Mouse (Mus musculus): ENCODE measurements around the gene 3110082I17Rik.
"Not testable (repeated sequence)": the region's sequence is repeated elsewhere in the genome, so short reads cannot be mapped to it uniquely, and the experiment has no call there.

3110082I17Rik gene

DNA sequence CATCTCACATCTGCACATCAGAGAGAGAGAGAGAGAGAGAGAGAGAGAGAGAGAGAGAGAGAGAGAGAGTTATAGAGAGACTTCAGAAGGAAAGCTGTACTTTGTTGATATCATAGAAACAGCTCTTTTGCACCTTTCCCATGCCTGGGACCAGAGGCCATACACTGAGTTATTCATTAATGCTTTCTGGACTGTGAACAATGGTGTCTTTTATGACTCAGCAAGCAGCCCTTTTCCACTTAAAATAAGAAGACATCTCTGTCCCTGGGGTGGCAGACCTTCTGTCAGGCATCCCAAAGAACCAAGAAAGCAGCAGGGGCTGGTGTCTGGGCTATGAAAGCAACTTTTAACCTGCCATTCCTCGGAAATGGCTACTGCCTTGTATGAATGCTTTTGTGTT, 113.1 kb downstream of the 3110082I17Rik start:
- no peak for DNase-seq

DNA sequence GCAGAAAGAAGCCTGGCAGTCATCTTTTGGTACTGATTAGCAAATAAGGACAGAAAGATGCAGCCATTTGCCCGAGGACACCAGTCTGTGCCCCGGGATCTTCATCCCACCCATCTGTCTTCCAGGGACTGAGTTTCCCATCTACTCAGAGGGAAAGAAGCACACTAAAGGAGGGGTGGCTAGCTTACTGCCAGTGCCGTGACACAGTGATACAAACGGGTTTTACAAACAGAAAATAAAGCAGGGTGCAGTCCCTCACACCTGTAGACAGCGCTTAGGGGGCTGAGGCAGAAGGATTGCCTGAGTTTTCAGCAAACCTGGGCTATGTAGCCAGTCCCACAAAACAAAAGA, 115.0 kb downstream of the 3110082I17Rik start:
- no peak for DNase-seq

DNA sequence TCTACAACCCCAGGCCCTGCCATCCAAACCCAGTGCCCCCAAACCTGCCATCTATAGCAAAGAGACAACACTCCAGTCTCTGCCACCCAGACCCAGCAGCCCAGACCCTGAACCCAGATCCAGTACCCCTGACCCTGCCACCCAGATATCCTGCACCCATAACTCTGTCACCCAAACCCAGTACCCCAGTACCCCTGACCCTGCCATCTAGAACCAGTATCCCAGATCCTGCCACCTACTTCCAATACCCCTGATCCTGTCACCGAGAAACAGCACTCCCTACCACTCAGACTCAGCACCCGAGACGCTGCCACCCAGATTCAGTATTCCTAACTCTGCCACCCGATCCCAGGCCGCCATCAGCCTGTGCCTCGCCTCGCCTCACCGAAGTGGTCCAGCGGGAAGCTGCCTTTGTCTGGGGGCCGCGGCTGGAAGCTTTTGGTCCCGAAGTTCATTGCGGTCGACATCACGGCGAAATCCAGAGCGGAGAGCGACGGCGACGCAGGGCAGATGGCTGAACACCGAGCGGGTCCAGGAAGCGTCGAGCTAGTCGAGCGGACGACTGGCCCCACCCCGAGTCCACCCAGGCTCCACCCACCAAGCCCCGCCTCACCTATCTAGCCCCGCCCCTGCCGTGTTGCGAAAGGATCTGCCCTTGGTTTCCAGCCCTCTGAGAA, 115.5 kb downstream of the 3110082I17Rik start:
- DNase-seq = peak; percentile 91

DNA sequence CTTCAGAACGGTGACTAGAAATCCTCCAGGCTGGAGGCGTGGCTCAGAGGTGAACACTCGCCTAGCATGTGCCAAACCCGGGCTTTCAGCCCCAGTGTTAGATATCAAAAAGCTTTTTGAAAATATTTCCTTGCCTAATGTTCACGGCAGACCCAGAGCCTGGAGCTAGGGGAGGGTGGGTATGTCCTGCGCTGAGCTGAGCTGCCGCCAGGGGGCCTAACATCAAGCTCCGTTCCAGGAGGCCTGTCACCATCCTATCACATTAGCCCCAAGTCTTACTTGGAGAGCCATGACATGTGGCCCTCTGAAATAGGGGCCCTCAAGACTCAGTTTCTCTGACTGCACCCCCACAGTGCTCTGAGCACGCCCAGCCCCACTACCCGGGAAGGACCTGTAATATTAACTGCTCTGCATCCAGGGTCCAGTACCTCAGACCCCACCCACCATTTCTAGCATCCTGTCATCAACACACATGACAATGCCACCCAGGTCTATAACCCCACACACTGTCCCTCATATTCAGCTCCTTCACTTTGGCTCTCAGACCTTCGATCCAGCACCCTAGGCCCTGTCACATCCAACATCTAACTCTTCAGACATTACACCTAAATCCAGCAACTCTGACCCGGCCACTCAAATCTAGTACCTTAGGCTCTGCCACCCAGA, 116.2 kb downstream of the 3110082I17Rik start:
- DNase-seq = peak; percentile 70

DNA sequence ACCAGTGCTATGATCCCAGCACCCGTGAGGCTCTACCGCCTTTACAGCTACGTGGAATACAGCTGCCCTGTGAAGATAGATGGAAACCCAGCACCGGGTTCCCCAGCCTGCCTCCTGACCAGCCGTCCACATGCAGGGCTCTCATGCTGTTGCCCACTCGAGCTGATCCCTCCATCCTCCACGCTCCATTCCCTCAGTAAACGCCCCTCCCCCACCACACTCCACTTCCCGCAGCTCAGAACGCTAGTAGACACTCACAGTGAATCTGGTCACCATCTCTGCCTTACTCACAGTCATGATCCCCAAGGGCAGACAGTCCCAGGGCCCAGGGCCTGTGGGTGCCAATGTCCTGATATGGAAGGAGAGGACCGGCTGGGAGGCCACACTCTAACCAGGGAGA, 121.4 kb downstream of the 3110082I17Rik start:
- no peak for DNase-seq

DNA sequence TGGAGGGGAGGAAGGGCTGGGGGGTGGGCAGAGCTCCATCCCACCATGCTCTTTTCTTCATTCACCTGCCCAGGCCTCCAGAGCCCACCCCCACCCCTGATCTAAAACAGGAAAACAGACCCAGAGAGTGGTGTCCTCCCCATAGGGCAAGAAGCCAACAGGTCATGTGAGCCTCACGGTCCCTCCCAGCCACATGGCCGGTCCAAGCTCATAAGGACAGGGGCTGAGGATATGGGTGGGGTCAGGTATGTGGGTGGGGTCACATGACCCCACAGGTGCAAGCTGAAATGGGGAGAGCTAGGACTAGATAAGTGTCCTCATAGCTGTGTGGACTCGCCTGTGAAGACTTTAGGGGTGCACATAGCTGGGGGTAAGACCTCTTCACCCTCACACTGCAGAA, 121.9 kb downstream of the 3110082I17Rik start:
- no peak for DNase-seq

DNA sequence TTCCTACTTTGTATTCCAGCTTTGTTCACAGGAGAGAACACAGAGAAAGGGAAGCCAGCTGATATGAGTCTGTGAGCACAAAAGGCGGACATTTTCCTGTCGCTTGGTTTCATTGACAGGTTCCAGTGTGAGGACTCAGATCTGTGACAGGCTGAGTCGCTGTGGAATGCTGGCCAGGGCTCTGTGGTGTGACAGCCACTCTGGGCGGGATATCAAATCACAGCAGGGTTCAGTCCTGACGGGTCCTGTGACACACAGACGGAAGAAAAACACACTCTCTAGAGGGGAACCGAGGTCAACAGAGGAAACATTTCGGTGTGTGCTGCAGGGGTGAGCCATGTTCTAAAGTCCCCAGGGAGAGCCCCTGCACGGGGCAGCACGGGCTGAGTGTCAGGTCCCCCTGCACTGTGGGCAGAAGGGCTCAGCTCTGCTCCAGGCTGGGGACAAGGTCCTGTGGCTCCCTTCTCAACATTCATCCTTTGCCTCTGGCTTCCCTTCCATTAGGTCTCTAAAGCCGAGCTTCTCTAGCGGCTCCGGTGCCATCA, 122.4 kb downstream of the 3110082I17Rik start:
- peak; percentile 86 for DNase-seq

DNA sequence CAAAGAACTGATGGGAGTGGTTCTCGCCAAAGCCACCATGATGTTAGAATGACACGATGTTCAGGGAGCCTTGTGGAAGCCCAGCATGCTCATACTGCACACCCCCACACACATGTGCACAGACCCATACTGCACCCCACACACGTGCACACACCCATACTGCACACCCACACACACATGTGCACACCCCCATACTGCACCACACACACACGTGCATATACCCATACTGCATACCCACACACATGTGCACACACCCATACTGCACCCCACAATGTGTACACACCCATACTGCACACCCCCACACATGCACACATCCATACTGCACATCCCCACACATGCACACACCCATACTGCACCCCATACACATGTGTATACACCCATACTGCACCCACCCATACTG, 124.7 kb downstream of the 3110082I17Rik start:
- DNase-seq = no peak

DNA sequence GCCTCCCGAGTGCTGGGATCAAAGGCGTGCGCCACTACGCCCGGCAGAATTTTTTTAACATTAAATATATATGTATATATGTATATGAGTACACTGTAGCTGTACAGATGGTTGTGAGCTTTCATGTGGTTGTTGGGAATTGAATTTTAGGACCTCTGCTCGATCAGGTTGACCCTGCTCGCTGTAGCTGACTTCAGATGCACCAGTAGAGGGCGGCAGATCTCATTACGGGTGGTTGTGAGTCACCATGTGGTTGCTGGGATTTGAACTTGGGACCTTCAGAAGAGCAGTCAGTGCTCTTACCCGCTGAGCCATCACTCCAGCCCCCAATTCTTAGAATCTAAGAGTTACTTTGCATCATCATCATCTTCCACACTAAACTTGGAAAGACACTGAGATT, 125.9 kb downstream of the 3110082I17Rik start:
- DNase-seq = not testable (repeated sequence)

DNA sequence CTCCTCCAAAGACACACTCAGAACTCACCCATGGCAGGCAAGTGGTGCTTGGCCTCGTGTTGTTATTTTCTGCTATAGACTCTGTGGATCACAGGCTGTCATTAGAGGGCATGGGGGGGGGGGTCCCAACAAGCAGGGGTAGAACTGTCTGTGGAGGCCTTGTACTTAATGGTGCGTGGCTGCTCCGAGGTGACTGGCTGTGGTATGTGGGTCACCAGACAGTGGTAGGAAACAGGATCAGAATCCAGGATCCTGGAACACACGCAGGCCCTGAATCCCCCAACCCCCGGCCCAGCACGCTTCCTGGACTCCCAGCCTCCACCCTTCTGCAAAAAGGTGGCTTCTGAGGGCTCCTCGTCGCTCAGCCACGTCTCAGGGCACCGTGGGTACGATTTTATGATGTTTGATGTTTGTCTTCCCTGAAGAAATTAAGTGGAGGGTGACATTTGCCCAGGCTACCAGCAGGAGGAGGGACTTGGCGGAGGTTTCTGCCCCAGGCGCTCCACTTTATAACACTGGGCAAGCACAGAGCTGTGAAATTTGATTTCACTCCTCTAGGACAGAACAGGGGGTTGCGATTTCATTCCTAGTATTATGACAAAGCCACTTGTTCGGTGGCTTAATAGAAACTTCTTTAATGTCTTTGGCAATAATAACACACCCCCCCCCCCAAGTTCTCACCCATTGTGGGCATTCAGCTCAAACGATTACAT, 126.9 kb downstream of the 3110082I17Rik start:
- no peak for DNase-seq

DNA sequence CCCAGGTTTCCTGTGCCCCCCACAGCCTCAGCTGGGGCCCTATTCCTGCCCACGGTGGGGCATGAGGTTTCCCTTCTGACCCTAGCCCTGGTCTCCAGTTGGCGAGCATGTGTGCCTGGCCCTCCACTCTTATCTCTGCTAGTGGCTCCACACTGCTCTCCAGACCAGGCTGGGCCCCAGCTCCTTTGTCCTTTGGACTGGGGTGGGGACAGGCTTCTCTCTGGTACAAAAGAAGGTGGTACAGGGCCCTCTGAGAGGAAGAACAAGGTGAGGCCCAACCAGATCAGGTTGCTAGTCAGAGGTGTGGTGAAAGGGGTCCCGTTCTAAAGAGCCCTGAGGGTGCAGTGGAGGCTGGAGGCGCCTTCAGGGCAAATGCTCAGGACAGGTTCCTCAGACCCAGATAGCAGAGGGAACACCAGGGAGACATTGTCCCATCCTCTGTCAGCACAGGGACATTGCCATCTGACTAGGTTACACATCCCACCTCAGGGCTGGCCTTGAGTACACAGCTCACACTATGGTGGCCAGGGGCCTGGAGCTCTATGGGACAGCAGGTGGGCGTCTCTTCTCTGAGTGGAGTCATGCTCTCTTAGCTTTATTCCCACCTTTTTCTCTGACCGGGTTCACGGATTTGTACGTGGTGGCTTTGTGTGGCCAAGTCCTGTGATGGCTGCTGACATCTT, 127.6 kb downstream of the 3110082I17Rik start:
- no peak for DNase-seq

DNA sequence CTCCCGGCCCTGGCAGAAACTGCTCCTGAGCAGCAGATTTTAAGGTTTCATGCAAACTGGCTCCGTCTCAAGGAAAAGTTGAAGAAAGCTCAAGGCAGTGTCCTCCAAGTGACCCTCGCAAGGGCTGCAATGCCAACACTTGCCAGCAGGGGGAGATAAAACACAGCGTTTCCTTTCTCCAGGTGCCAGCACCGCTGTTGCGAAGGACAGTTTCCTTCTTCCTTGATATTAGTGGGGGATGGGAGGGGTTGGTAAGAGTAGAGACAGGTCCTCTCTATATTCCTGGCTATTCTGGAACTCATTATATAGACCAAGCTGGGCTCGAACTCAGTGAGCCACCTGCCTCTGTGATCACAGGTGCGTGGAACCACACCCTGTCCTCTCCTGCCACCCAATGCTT, 128.6 kb downstream of the 3110082I17Rik start:
- DNase-seq = peak; percentile 86

DNA sequence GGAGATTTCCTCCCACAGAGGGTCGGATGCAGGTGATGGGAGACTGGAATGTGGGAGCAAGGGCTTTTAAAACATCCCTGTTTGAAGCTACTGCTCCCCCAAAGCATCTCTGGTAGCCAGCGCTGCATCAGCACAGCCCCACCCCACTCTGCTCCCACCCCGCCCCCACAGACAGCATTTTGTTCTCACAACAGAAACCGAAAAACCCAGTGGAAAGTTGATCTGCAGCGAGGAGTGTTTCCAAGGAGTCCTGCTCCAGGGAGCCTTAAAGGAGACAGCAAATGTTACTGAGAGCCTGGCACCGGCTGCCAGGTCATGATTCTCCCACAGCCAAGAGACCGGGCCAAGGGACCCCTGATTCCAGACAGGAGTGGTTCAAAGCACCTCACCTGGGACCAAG, 129.6 kb downstream of the 3110082I17Rik start:
- DNase-seq = no peak

DNA sequence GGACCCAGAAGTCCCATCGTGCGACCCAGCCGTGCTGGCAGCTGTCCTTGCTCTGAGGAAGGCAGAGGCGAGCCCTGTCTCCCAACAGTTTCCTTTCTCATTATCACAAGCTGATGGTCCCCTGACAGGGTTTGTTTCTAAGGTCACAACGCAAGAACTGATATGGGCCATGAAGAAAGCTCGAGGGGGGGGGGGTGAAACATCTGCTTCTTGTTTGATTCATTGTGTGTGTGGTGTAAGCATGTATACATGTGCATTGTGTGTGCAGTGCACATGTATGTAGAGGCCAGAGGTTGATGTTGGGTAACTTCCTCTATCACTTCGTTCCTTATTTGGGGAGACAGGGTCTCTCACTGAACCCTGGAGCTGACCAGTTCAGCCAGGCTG, 132.7 kb downstream of the 3110082I17Rik start:
- no peak for DNase-seq

DNA sequence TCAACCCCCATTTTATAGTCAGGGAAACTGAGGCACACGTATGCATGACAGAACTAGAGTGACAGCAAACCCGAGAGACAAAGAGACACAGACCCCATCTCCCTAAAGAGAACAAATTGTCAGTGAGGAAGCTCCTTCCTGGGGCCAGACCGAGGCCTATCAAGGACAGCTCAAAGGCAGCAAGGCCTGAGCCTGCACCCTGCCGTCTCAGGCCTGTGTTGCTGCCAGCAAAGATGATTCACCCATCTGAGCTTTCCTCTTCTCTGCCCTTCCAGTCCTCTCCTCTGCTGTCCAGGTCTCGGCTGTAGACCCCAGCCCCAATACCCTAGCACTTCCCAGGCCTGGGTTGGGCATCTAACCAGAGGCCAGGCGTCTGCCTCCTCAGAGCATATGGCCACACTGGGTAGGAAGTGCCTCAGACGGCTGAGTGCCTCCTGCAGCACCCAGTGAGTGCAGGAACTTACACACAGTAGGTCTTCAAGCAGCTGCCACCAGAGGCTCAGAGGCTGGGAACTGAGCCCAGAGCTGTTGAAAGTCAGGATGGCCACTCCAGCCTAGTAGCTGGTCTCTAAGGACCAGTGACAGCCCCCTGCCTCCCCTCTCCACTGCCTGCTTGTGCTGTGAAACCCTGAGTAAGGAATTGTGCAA, 133.2 kb downstream of the 3110082I17Rik start:
- DNase-seq = no peak

DNA sequence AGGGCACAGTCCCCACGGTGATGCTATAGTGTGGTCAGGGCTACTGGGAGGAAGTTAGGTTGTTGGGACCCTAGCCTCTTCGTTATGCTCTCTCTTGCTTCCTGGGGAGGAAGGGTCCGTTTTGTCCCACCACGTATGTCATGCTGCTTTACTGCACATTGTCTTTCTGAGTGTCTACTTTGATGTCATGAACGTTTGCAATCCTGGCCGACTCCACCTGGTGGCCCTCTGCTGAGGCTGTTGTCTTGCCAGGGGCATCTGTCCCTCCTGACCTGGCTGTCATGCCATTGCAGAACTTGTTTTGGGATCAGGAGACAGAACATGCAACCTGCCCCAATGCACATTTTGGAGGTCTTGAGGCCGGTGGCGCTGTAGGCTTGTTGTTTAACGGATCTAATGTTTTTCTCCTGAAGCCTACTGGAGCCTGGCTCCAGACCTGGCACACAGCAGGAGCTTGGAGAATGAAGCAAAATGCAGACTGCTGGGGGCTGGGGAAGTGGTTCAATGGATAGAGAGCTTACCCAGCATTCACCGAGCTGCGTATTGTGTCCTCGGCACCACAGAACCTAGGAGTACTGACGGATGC, 134.1 kb downstream of the 3110082I17Rik start:
- no peak for DNase-seq

DNA sequence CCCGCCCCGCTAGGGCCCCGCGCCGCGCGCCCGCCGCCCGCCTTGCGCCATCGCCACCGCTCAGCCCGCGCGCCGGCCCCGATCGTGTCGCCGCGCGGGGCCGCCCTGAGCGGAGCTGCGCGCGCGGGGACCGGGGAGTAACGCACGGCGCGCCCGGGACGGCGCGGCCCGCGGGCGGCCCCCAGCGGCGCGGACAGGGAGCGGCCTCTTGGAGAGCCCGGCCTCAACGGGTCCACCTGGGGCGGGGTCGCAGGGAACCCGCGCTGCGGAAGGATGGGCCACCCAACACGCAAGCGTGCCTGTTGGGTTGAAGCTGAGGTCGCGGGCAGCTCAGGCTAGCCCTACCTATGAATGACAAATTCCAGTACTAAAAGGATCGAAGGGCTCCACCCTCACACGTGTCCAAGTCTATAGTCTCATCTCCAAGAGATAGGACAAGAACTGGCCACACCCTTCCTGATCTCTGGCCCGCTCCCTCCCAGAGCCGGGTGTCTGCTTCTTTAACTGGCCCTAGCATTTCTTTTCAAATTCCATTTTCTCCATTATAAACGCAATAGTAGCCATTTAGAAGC, 134.8 kb downstream of the 3110082I17Rik start, which contains the start of gene Adap1:
TSS of gene Adap1 (minus strand) at position 228 of the 572 bp plus-strand sequence.
- peak; percentile 73 for DNase-seq

DNA sequence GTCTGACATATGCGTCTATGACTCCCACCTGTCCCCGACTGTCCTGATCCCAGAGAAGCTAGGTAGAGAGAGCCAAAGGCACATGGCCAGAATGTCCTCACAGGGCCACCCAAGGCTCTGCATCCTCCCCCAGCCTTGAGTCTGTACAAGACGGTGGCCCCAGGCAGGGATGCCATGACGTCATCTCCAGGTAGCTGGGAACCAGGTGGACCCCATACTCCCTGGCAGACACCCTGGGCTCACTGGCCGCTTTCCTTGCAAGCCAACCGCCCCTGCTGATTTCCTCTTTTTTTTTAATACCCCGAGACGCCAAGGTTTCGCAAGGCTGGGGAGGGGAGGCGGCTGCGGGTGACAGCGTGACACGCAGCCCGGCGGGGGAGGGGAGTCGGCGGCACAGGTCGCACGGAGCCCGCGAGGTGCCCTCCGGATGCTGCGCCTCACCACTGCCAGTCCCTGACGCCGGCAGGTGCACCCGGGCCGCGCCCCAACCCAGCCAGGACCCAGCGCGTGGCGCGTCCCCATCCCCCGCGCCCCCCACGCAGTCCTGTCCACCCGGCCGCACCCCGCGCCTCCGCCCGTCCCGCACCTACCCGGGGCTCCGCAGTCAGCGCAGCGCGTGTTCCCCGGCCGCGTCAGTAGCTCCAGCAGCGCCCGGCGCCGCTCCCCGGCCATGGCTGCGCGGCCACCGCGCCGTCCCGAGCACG, 135.5 kb downstream of the 3110082I17Rik start:
- peak; percentile 78 for DNase-seq

DNA sequence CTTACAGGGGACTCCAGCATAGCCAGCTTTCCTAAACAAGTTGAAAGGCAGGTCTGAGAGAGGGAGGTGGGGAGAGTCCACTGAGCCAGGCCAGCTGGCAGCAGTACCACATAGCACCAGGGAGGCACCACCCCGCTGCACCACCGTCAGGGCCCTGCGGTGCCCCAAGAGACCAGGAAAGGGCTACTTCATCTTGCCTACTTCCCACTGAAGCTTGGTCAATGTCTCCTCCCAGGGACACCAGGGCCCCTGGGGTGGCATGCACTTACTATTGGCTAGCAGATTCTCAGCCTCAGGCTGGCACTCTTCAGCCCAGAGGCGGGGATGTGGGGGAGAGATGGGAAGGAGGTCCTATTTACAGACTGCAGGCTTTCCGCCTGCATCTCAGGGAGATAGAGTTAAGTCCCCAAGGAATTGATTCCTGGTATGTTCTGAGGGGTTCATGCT, 136.3 kb downstream of the 3110082I17Rik start:
- DNase-seq = peak; percentile 58

DNA sequence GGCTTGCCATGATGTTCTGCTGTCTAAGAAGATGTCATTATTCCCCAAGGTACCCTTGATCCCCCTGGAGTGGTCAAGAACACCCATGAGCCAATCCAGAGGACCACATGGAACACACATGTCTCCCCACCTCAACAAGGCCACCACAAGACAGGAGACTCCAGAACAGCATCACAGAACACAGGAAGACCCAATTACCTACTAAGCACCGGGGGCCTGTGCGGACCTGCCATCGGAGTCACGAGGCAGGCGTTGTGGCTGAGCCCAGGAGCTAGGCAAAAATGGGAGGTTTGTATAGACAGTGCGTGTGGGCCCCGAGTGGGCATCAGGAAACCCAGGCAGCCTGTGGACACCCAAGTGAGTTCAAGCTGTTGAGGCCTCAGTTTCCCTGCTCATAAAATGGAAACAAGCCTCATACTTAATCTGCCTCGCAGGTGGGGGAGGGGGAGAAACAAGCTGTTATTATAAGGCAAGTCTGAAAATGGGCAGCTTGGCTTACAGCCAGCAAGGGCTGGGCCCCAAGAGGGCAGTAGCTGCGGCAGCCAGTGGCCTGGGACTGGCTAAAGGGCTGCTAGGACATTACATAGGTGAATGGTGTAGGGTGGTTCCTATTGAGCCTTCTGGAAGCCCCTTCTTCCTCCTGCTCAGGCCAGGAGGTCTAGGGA, 136.9 kb downstream of the 3110082I17Rik start:
- DNase-seq = peak; percentile 58

DNA sequence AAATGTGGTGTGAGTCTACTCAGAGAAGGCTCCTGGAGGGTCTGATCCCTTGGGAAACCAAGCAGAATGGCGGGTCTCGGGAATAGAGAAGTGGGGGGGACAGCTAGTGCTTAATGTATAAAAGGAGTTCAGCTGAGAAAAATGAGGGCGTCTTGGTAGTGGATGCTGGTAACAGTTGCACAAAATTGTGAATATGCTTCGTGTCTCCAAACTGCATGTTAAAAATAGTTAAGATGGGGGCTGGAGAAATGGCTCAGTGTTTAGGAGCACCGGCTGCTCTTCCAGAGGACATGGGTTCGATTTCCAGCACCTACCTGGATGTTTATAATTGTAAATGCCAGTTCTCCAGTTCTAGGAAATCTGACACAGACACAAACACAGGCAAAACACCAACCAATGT, 139.0 kb downstream of the 3110082I17Rik start:
- DNase-seq = no peak
